13 mouse cellular contexts compared by ENCODE assay signal in genomic region chr1:131478770-131479305, GRCm38 (mm10). TPM values are rescaled to one million over a fixed set of nuclear protein-coding genes. Genes with fewer than 3 reads are reported as not detected.
DNase-seq lines count a peak whose midpoint lies in the region; ATAC-seq and TF ChIP-seq lines count a peak whose summit lies in the region.
"Had no signal": no experiment of that assay in that cellular context is flagged by ENCODE, and none has a peak within 500 bp of the region (broad histone marks: within the 10 kb centered on the region; RNA-seq: fewer than 3 reads in every experiment).

No protein-coding gene starts in this region.

- ATAC-seq in heart, postnatal 0 days (ENCODE audit: insufficient read depth, low read depth): peak; percentile 90
- ATAC-seq: CD4-positive, CD25-positive, alpha-beta regulatory T cell, adult 4 months; forebrain, embryonic 14.5 days had no signal

- H3K4me1 ChIP-seq in ES-Bruce4 (ENCODE audit: control insufficient read depth, insufficient read depth, low read length): peaks cover 3% of the 10 kb centered on the region
- peaks cover 12% of the 10 kb centered on the region for H3K4me1 ChIP-seq in brown adipose tissue, adult 24 weeks (ENCODE audit: control insufficient read depth, insufficient read depth, insufficient read length, low read length)
- H3K4me1 ChIP-seq in heart, postnatal 0 days (ENCODE audit: control insufficient read depth, insufficient read depth): peaks cover 11% of the 10 kb centered on the region
- H3K4me1 ChIP-seq: limb, embryonic 15.5 days had no signal

- H3K36me3 ChIP-seq in ES-Bruce4 (ENCODE audit: control insufficient read depth, insufficient read depth, low read length, poor library complexity, severe bottlenecking): no peaks in the 10 kb centered on the region
- no peaks in the 10 kb centered on the region for H3K36me3 ChIP-seq in heart, postnatal 0 days (replicated peaks; ENCODE audit: control insufficient read depth, insufficient read depth, low read length)
- H3K36me3 ChIP-seq: limb, embryonic 15.5 days had no signal

- no peak overlapping the region for H3K4me2 ChIP-seq in heart, postnatal 0 days (ENCODE audit: low read depth, low read length)
- H3K4me2 ChIP-seq: limb, embryonic 15.5 days; midbrain, embryonic 12.5 days had no signal

- H3K4me3 ChIP-seq in ES-Bruce4 (ENCODE audit: low read depth, low read length): no peak overlapping the region
- H3K4me3 ChIP-seq in brown adipose tissue, adult 24 weeks (ENCODE audit: insufficient read depth, low read depth, low read length): no peak overlapping the region
- no peak overlapping the region for H3K4me3 ChIP-seq in heart, postnatal 0 days (ENCODE audit: low read depth, low read length)
- H3K4me3 ChIP-seq: limb, embryonic 15.5 days; midbrain, embryonic 12.5 days had no signal

- no peaks in the 10 kb centered on the region for H3K27me3 ChIP-seq in ES-Bruce4 (ENCODE audit: control insufficient read depth, insufficient read depth, low read length, poor library complexity, severe bottlenecking)
- H3K27me3 ChIP-seq in heart, postnatal 0 days (ENCODE audit: control insufficient read depth, insufficient read depth, low read length): no peaks in the 10 kb centered on the region
- H3K27me3 ChIP-seq: limb, embryonic 15.5 days; midbrain, embryonic 12.5 days had no signal

- TF ChIP-seq CTCF in ES-Bruce4 (IDR thresholded peaks at IDR 0.05; ENCODE audit: low read depth, low read length): no peak
- TF ChIP-seq CTCF in heart, postnatal 0 days (IDR thresholded peaks at IDR 0.05; ENCODE audit: low read depth): no peak

- peak overlapping the region; percentile 77 for H3K27ac ChIP-seq in ES-Bruce4 (ENCODE audit: insufficient read depth, low read length)
- H3K27ac ChIP-seq in brown adipose tissue, adult 24 weeks (replicated peaks; ENCODE audit: low read depth, low read length): peak overlapping the region; percentile 59
- peak overlapping the region; percentile 74 for H3K27ac ChIP-seq in heart, postnatal 0 days (ENCODE audit: low read depth)
- H3K27ac ChIP-seq: limb, embryonic 15.5 days; midbrain, embryonic 12.5 days had no signal

- TF ChIP-seq POLR2A in ES-Bruce4 (IDR thresholded peaks at IDR 0.05; ENCODE audit: insufficient read depth, low read length): no peak

- no peak overlapping the region for H3K9ac ChIP-seq in ES-Bruce4 (ENCODE audit: low read depth, poor library complexity, severe bottlenecking)
- no peak overlapping the region for H3K9ac ChIP-seq in heart, postnatal 0 days (replicated peaks; ENCODE audit: low read depth, low read length)
- H3K9ac ChIP-seq: limb, embryonic 15.5 days; midbrain, embryonic 12.5 days had no signal

- peak; percentile 48 for DNase-seq in kidney, adult 11 months
- DNase-seq in kidney, postnatal 4 days: no peak
- peak; percentile 70 for DNase-seq in heart, postnatal 0 days (ENCODE audit: low spot score)
- DNase-seq in frontal cortex, postnatal 25 days (ENCODE audit: low spot score in 2 of 2): no peak
- no peak for DNase-seq in thymus, postnatal 10 days (ENCODE audit: low spot score in 2 of 2)
- DNase-seq in urinary bladder, adult 2 months (ENCODE audit: low spot score): no peak
- DNase-seq: right cerebral cortex, postnatal 25 days had no signal

- no peaks in the 10 kb centered on the region for H3K9me3 ChIP-seq in ES-Bruce4 (replicated peaks; ENCODE audit: control insufficient read depth, insufficient read depth, low read length, poor library complexity, severe bottlenecking)
- H3K9me3 ChIP-seq in heart, postnatal 0 days (replicated peaks; ENCODE audit: control insufficient read depth, low read length): no peaks in the 10 kb centered on the region

- TF ChIP-seq EP300 in ES-Bruce4 (IDR thresholded peaks at IDR 0.05; ENCODE audit: insufficient read depth, low read depth, low read length): no peak
- TF ChIP-seq EP300 in heart, postnatal 0 days (IDR thresholded peaks at IDR 0.05; ENCODE audit: low read depth): peak; percentile 63; the same call in 1 of the 2 replicates

- 8% methylated on average over 2 of the region's 2 CpGs for WGBS in heart, postnatal 0 days

RNA-seq across cellular contexts. Expression of gene Srgap2, which starts 48.3 kb away (rescaled TPM):
- 78.9 and 83.8 TPM in 2 replicates for polyA plus RNA-seq in ES-Bruce4 (2011; ENCODE audit: insufficient read depth, insufficient read length, low read depth, missing spikeins)
- polyA plus RNA-seq in brown adipose tissue, adult 24 weeks (2012; ENCODE audit: insufficient read depth, insufficient read length, missing spikeins): 7.8 and 10.4 TPM in 2 replicates
- 18.1 and 29.7 TPM in 2 replicates for total RNA-seq in heart, postnatal 0 days (2014; rRNA removed; ENCODE audit: low replicate concordance)
- polyA plus RNA-seq in heart, postnatal 0 days (2015; fragmentation: Nextera tagmentation; extraction: Ambion mirVana): 5.9 and 6.4 TPM in 2 replicates
- 19.3 and 24.2 TPM in 2 replicates for polyA plus RNA-seq in urinary bladder, adult 2 months (2012; rRNA removed)

RNA-seq across cellular contexts. Expression of gene Fam72a, which starts 48.9 kb away (rescaled TPM):
- 6.4 and 6.6 TPM in 2 replicates for polyA plus RNA-seq in ES-Bruce4 (2011; ENCODE audit: insufficient read depth, insufficient read length, low read depth, missing spikeins)
- polyA plus RNA-seq in brown adipose tissue, adult 24 weeks (2012; ENCODE audit: insufficient read depth, insufficient read length, missing spikeins): 0.79 and 1.7 TPM in 2 replicates
- total RNA-seq in heart, postnatal 0 days (2014; rRNA removed; ENCODE audit: low replicate concordance): not detected in 2 replicates
- 1.1 and 1.6 TPM in 2 replicates for polyA plus RNA-seq in heart, postnatal 0 days (2015; fragmentation: Nextera tagmentation; extraction: Ambion mirVana)
- 0.81 and 0.99 TPM in 2 replicates for polyA plus RNA-seq in urinary bladder, adult 2 months (2012; rRNA removed)

Comparison
In these comparisons a context has a peak if more than half of its experiments do, and no peak if none do; other contexts are left out.
1. DNase-seq: peak in kidney, adult 11 months (single experiment) and heart, postnatal 0 days (single experiment); none in kidney, postnatal 4 days (0 of 2), frontal cortex, postnatal 25 days (0 of 2), thymus, postnatal 10 days (0 of 2) and urinary bladder, adult 2 months (single experiment).
2. Peak in every context shown above with its lines, with median percentiles within 50 percentile points of each other: H3K27ac ChIP-seq.